Mouse (Mus musculus): ENCODE data around the gene Vmn1r168.
"Not testable (repeated sequence)": the region's sequence is repeated elsewhere in the genome, so short reads cannot be mapped to it uniquely, and the experiment has no call there.

Gene Vmn1r168

DNA sequence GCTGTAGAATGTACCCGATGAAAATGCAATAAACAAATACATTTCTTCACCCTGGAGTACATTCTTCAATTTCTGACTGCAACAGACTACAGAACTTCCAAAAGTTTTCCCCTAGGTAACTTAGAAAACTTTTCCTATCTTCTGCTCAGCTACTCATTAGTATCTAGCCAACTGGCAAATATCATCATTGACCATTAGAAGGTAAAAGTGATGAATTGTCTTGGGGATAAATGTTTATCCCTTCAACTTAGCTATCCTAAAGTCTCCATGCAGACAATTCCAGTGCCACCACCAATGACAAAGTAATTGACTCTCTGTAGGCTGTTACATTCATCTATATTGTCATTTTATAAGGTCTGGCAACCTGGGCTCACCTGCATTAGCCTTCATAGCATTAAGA lies at the start of gene Vmn1r168:
Gene Vmn1r168 (plus strand): TSS at position 301 of the 400 bp plus-strand sequence.
- not testable (repeated sequence) for DNase-seq

DNA sequence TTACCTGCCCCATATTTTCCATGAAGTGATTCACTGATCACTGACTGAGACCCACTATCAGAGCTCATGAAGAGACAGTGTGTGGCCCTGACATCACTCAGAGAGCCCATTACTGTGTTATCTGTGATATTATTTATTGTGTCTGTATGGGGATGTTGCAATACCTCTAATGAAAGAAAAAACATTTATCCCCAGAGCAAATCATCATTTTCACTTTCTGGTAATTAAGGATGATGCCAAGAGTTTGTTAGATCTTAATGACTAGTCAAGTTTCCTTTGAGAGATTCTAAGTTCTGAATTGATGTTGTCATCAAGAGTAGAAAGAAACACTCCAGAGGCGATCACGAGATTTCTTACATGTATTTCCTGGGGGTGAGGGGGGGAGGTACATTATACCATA lies 32.4 kb upstream of the Vmn1r168 start, which contains the start of gene Vmn1r167:
Gene Vmn1r167 (minus strand): TSS at position 101 of the 400 bp plus-strand sequence.
- DNase-seq, result not testable (repeated sequence)

DNA sequence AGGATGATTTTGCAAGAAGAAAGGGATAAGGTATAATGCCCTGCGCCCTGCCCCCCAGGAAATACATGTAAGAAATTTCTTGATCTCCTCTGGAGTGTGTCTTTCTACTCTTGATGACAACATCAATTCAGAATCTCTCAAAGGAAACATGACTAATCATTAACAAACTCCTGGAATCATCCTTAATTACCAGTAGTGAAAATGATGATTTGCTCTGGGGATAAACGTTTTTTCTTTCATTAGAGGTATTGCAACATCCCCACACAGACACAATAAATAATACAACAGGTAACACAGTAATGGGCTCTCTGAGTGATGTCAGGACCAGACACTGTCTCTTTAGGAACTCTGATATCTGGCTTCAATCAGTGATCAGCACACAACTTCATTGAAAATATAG lies 35.7 kb downstream of the Vmn1r168 start, which contains the start of gene Vmn1r169:
Gene Vmn1r169 (plus strand): TSS at position 301 of the 400 bp plus-strand sequence.
- DNase-seq, result not testable (repeated sequence)
